Mouse (Mus musculus): ENCODE results near the gene Olfr250. TPM values are rescaled to one million over a fixed set of nuclear protein-coding genes. Genes with fewer than 3 reads are reported as not detected.
"Not testable (repeated sequence)": the region's sequence is repeated elsewhere in the genome, so short reads cannot be mapped to it uniquely, and the experiment has no call there.

Olfr250 gene
- polyA plus RNA-seq (2015; fragmentation: Nextera tagmentation; extraction: Ambion mirVana), result not detected in 2 replicates

GRCm38 (mm10) chr9:38366596-38366995, at the start of gene Olfr250:
TSS of gene Olfr250 (plus strand) at chr9:38366896.
- Histone ChIP-seq H3K9ac (ENCODE audit: low read depth, low read length) (no peak within 1 kb of the TSS), H3K4me1 (ENCODE audit: control insufficient read depth, insufficient read depth, low read depth, low read length) (no peaks in the 10 kb centered on the region), H3K9me3 (ENCODE audit: control insufficient read depth, low read length) (no peaks in the 10 kb centered on the region), H3K4me3 (ENCODE audit: low read length) (no peak within 1 kb of the TSS), H3K27me3 (replicated peaks; ENCODE audit: control insufficient read depth, insufficient read depth, low read length) (no peaks in the 10 kb centered on the region), H3K27ac (ENCODE audit: low read depth, low read length) (no peak within 1 kb of the TSS), H3K36me3 (ENCODE audit: control insufficient read depth, insufficient read depth, low read length) (no peaks in the 10 kb centered on the region), H3K4me2 (ENCODE audit: low read length) (no peak within 1 kb of the TSS)
- 93% methylated on average over 2 of the region's 2 CpGs for WGBS
- no peak for ATAC-seq

GRCm38 (mm10) chr9:38328760-38329159, 37.9 kb upstream of the Olfr250 start, which contains the start of gene Olfr25:
TSS of gene Olfr25 (plus strand) at chr9:38329060.
- Histone ChIP-seq H3K27me3 (replicated peaks; ENCODE audit: control insufficient read depth, insufficient read depth, low read length) (no peaks in the 10 kb centered on the region), H3K27ac (ENCODE audit: low read depth, low read length) (no peak within 1 kb of the TSS), H3K4me1 (ENCODE audit: control insufficient read depth, insufficient read depth, low read depth, low read length) (no peaks in the 10 kb centered on the region), H3K9me3 (ENCODE audit: control insufficient read depth, low read length) (no peaks in the 10 kb centered on the region), H3K4me3 (ENCODE audit: low read length) (no peak within 1 kb of the TSS), H3K36me3 (ENCODE audit: control insufficient read depth, insufficient read depth, low read length) (no peaks in the 10 kb centered on the region), H3K9ac (ENCODE audit: low read depth, low read length) (no peak within 1 kb of the TSS), H3K4me2 (ENCODE audit: low read length) (no peak within 1 kb of the TSS)
- 75% methylated on average over 3 of the region's 3 CpGs for WGBS
- ATAC-seq, result no peak

GRCm38 (mm10) chr9:38348111-38348510, 18.6 kb upstream of the Olfr250 start, which contains the start of gene Olfr898:
TSS of gene Olfr898 (plus strand) at chr9:38348411.
- Histone ChIP-seq H3K4me3 (ENCODE audit: low read length) (no peak within 1 kb of the TSS), H3K9me3 (ENCODE audit: control insufficient read depth, low read length) (no peaks in the 10 kb centered on the region), H3K4me2 (ENCODE audit: low read length) (no peak within 1 kb of the TSS), H3K4me1 (ENCODE audit: control insufficient read depth, insufficient read depth, low read depth, low read length) (no peaks in the 10 kb centered on the region), H3K27ac (ENCODE audit: low read depth, low read length) (no peak within 1 kb of the TSS), H3K27me3 (replicated peaks; ENCODE audit: control insufficient read depth, insufficient read depth, low read length) (no peaks in the 10 kb centered on the region), H3K9ac (ENCODE audit: low read depth, low read length) (no peak within 1 kb of the TSS), H3K36me3 (ENCODE audit: control insufficient read depth, insufficient read depth, low read length) (no peaks in the 10 kb centered on the region)
- ATAC-seq, result no peak
- WGBS, result 95% methylated on average over 4 of the region's 4 CpGs

- no peak for ATAC-seq
- H3K36me3 ChIP-seq (ENCODE audit: control insufficient read depth, insufficient read depth, low read length), result no peaks in the 10 kb centered on the region
- H3K27ac ChIP-seq (ENCODE audit: low read depth, low read length), result no peak within 1 kb of the TSS
- no peak within 1 kb of the TSS for H3K4me2 ChIP-seq (ENCODE audit: low read length)
- 70% methylated on average over 2 of the region's 2 CpGs for WGBS
- no peaks in the 10 kb centered on the region for H3K9me3 ChIP-seq (ENCODE audit: control insufficient read depth, low read length)
- no peaks in the 10 kb centered on the region for H3K4me1 ChIP-seq (ENCODE audit: control insufficient read depth, insufficient read depth, low read depth, low read length)
- no peaks in the 10 kb centered on the region for H3K27me3 ChIP-seq (replicated peaks; ENCODE audit: control insufficient read depth, insufficient read depth, low read length)
- no peak within 1 kb of the TSS for H3K9ac ChIP-seq (ENCODE audit: low read depth, low read length)
- H3K4me3 ChIP-seq (ENCODE audit: low read length), result no peak within 1 kb of the TSS
These were observed 10.1 kb downstream of the Olfr250 start, which contains the start of gene Olfr251 for GRCm38 (mm10) chr9:38376786-38377185. TSS of gene Olfr251 (plus strand) at chr9:38377086.

GRCm38 (mm10) chr9:38401398-38401797, 34.7 kb downstream of the Olfr250 start, which contains the start of gene Olfr147:
TSS of gene Olfr147 (plus strand) at chr9:38401698.
- no peaks in the 10 kb centered on the region for H3K36me3 ChIP-seq (ENCODE audit: control insufficient read depth, insufficient read depth, low read length)
- no peaks in the 10 kb centered on the region for H3K4me1 ChIP-seq (ENCODE audit: control insufficient read depth, insufficient read depth, low read depth, low read length)
- H3K27ac ChIP-seq (ENCODE audit: low read depth, low read length), result no peak within 1 kb of the TSS
- H3K9me3 ChIP-seq (ENCODE audit: control insufficient read depth, low read length), result no peaks in the 10 kb centered on the region
- H3K27me3 ChIP-seq (replicated peaks; ENCODE audit: control insufficient read depth, insufficient read depth, low read length), result no peaks in the 10 kb centered on the region
- no peak for ATAC-seq
- 82% methylated on average over 1 of the region's 1 CpGs for WGBS
- H3K4me3 ChIP-seq (ENCODE audit: low read length), result no peak within 1 kb of the TSS
- H3K9ac ChIP-seq (ENCODE audit: low read depth, low read length), result no peak within 1 kb of the TSS
- H3K4me2 ChIP-seq (ENCODE audit: low read length), result no peak within 1 kb of the TSS

GRCm38 (mm10) chr9:38407502-38407901, 40.8 kb downstream of the Olfr250 start:
- not testable (repeated sequence) for H3K4me2 ChIP-seq (ENCODE audit: low read length)

GRCm38 (mm10) chr9:38413502-38413901, 46.8 kb downstream of the Olfr250 start:
- not testable (repeated sequence) for H3K9ac ChIP-seq (ENCODE audit: low read depth, low read length); H3K27ac ChIP-seq (ENCODE audit: low read depth, low read length); H3K27me3 ChIP-seq (replicated peaks; ENCODE audit: control insufficient read depth, insufficient read depth, low read length); H3K9me3 ChIP-seq (ENCODE audit: control insufficient read depth, low read length); H3K4me2 ChIP-seq (ENCODE audit: low read length); ATAC-seq; H3K4me3 ChIP-seq (ENCODE audit: low read length); H3K4me1 ChIP-seq (ENCODE audit: control insufficient read depth, insufficient read depth, low read depth, low read length); H3K36me3 ChIP-seq (ENCODE audit: control insufficient read depth, insufficient read depth, low read length)
- 94% methylated on average over 14 of the region's 14 CpGs for whole genome bisulfite sequencing

More at GRCm38 (mm10) chr9:38407502-38407901, 40.8 kb downstream of the Olfr250 start:
- 87% methylated on average over 3 of the region's 3 CpGs for WGBS
- H3K4me3 ChIP-seq (ENCODE audit: low read length); H3K36me3 ChIP-seq (ENCODE audit: control insufficient read depth, insufficient read depth, low read length); H3K9me3 ChIP-seq (ENCODE audit: control insufficient read depth, low read length); H3K4me1 ChIP-seq (ENCODE audit: control insufficient read depth, insufficient read depth, low read depth, low read length); H3K9ac ChIP-seq (ENCODE audit: low read depth, low read length); H3K27ac ChIP-seq (ENCODE audit: low read depth, low read length); ATAC-seq; H3K27me3 ChIP-seq (replicated peaks; ENCODE audit: control insufficient read depth, insufficient read depth, low read length): not testable (repeated sequence)

Other genes with a start within 250 kb of the Olfr250 start
- not detected in 2 replicates for gene Olfr890, start 224.4 kb upstream of the Olfr250 start, polyA plus RNA-seq (2015; fragmentation: Nextera tagmentation; extraction: Ambion mirVana)
- gene Olfr891, start 186.1 kb upstream of the Olfr250 start, polyA plus RNA-seq (2015; fragmentation: Nextera tagmentation; extraction: Ambion mirVana), result not detected in 2 replicates
- not detected in 2 replicates for gene Olfr893, start 158.5 kb upstream of the Olfr250 start, polyA plus RNA-seq (2015; fragmentation: Nextera tagmentation; extraction: Ambion mirVana)
- not detected in 2 replicates for gene Olfr894, start 148.8 kb upstream of the Olfr250 start, polyA plus RNA-seq (2015; fragmentation: Nextera tagmentation; extraction: Ambion mirVana)
- gene Olfr143, start 114.1 kb upstream of the Olfr250 start, polyA plus RNA-seq (2015; fragmentation: Nextera tagmentation; extraction: Ambion mirVana), result not detected in 2 replicates
- not detected in 2 replicates for gene Olfr895, start 99.0 kb upstream of the Olfr250 start, polyA plus RNA-seq (2015; fragmentation: Nextera tagmentation; extraction: Ambion mirVana)
- gene Olfr896-ps1, start 75.8 kb upstream of the Olfr250 start, polyA plus RNA-seq (2015; fragmentation: Nextera tagmentation; extraction: Ambion mirVana), result not detected in 2 replicates
- not detected in 2 replicates for gene Olfr25, start 37.8 kb upstream of the Olfr250 start, polyA plus RNA-seq (2015; fragmentation: Nextera tagmentation; extraction: Ambion mirVana)
- gene Olfr898, start 18.5 kb upstream of the Olfr250 start, polyA plus RNA-seq (2015; fragmentation: Nextera tagmentation; extraction: Ambion mirVana), result not detected in 2 replicates
- gene Olfr251, start 10.2 kb downstream of the Olfr250 start, polyA plus RNA-seq (2015; fragmentation: Nextera tagmentation; extraction: Ambion mirVana), result not detected in 2 replicates
- not detected in 2 replicates for gene Olfr147, start 34.8 kb downstream of the Olfr250 start, polyA plus RNA-seq (2015; fragmentation: Nextera tagmentation; extraction: Ambion mirVana)
- not detected in 2 replicates for gene Olfr901, start 62.6 kb downstream of the Olfr250 start, polyA plus RNA-seq (2015; fragmentation: Nextera tagmentation; extraction: Ambion mirVana)
- not detected in 2 replicates for gene Olfr902, start 80.8 kb downstream of the Olfr250 start, polyA plus RNA-seq (2015; fragmentation: Nextera tagmentation; extraction: Ambion mirVana)
- not detected in 2 replicates for gene Olfr904, start 96.2 kb downstream of the Olfr250 start, polyA plus RNA-seq (2015; fragmentation: Nextera tagmentation; extraction: Ambion mirVana)
- gene Olfr905, start 104.2 kb downstream of the Olfr250 start, polyA plus RNA-seq (2015; fragmentation: Nextera tagmentation; extraction: Ambion mirVana), result not detected in 2 replicates
- gene Olfr906, start 120.2 kb downstream of the Olfr250 start, polyA plus RNA-seq (2015; fragmentation: Nextera tagmentation; extraction: Ambion mirVana), result not detected in 2 replicates
- not detected in 2 replicates for gene Olfr907, start 128.9 kb downstream of the Olfr250 start, polyA plus RNA-seq (2015; fragmentation: Nextera tagmentation; extraction: Ambion mirVana)
- not detected in 2 replicates for gene Olfr911-ps1, start 154.7 kb downstream of the Olfr250 start, polyA plus RNA-seq (2015; fragmentation: Nextera tagmentation; extraction: Ambion mirVana)
- not detected in 2 replicates for gene Olfr910, start 171.0 kb downstream of the Olfr250 start, polyA plus RNA-seq (2015; fragmentation: Nextera tagmentation; extraction: Ambion mirVana)
- not detected in 2 replicates for gene Olfr912, start 213.3 kb downstream of the Olfr250 start, polyA plus RNA-seq (2015; fragmentation: Nextera tagmentation; extraction: Ambion mirVana)
- not detected in 2 replicates for gene Olfr913, start 225.9 kb downstream of the Olfr250 start, polyA plus RNA-seq (2015; fragmentation: Nextera tagmentation; extraction: Ambion mirVana)
- not detected in 2 replicates for gene Olfr914, start 238.2 kb downstream of the Olfr250 start, polyA plus RNA-seq (2015; fragmentation: Nextera tagmentation; extraction: Ambion mirVana)

Measured in hindbrain, embryonic 16.5 days (tissue).